Mouse (Mus musculus) macrophage (primary cell): ENCODE results near the gene Lexm. TPM values are rescaled to one million over a fixed set of nuclear protein-coding genes. Genes with fewer than 3 reads are reported as not detected.

ENCODE experiments used
- H3K27ac ChIP-seq: fragments of 350-480 bp; formaldehyde crosslinking; 2 replicates; pipeline ENCODE4 v1.9.0; 2021
- H3K36me3 ChIP-seq: fragments of 350-480 bp; formaldehyde crosslinking; 2 replicates; pipeline ENCODE4 v1.9.0; 2021; ENCODE audit errors: inconsistent target
- H3K4me3 ChIP-seq: fragments of 350-480 bp; formaldehyde crosslinking; 2 replicates; pipeline ENCODE4 v1.9.0; 2021; ENCODE audit errors: inconsistent target
- H3K79me2 ChIP-seq: fragments of 350-480 bp; formaldehyde crosslinking; 2 replicates; pipeline ENCODE4 v1.9.0; 2021; ENCODE audit errors: inconsistent target
- WGBS: methylation state at CpG from one replicate; pipeline ENCODE4 v1.1.7; 2026; ENCODE audit warnings: inconsistent platforms; ENCODE audit not compliant: missing documents; 5-methylcytosine and 5-hydroxymethylcytosine counted together
- polyA plus RNA-seq: library from polyadenylated mRNA; stranded (reverse); fragments of 250-400 nt; gene quantifications from 3 replicates; pipeline ENCODE4 v1.2.4, GENCODE M21; 2018; ENCODE audit warnings: inconsistent platforms

Gene Lexm
- polyA plus RNA-seq, 1 experiment from 2014 or later = not detected

- Histone ChIP-seq H3K36me3 (no peaks in the 10 kb centered on the region), H3K79me2 (no peaks in the 10 kb centered on the region), H3K27ac (no peak overlapping the region), H3K4me3 (no peak overlapping the region)
- 45% methylated on average over 3 of the region's 3 CpGs for WGBS
Measured at GRCm38 (mm10) chr4:106613560-106613959, 3.5 kb downstream of the Lexm start.

DNA sequence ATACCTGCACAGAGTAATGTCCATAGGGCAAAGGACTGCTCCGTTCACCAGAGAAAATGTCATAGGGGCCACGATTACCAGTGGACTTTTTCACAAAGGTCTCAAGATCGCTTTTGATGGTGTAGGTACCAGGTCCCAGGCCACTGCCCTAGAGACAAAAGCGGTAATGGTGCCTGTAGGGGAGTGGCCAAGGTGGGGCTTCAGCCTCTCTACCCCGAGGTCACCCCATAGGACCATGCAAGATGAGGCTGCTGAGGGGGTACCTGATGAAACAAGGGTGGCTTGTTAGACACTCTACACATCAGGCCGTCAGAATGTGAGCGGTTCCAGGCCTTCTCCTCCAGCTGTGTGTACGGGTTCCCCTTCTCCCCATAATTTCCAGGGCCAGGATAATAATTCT is 3.9 kb downstream of the Lexm start:
- no peak overlapping the region for H3K27ac ChIP-seq
- no peak overlapping the region for H3K4me3 ChIP-seq
- H3K79me2 ChIP-seq = no peaks in the 10 kb centered on the region
- 84% methylated on average over 8 of the region's 8 CpGs for WGBS
- H3K36me3 ChIP-seq = no peaks in the 10 kb centered on the region

GRCm38 (mm10) chr4:106607905-106608304 is 9.1 kb downstream of the Lexm start:
- Histone ChIP-seq H3K4me3 (no peak overlapping the region), H3K79me2 (no peaks in the 10 kb centered on the region), H3K27ac (no peak overlapping the region), H3K36me3 (no peaks in the 10 kb centered on the region)
- 64% methylated on average over 1 of the region's 1 CpGs for WGBS

DNA sequence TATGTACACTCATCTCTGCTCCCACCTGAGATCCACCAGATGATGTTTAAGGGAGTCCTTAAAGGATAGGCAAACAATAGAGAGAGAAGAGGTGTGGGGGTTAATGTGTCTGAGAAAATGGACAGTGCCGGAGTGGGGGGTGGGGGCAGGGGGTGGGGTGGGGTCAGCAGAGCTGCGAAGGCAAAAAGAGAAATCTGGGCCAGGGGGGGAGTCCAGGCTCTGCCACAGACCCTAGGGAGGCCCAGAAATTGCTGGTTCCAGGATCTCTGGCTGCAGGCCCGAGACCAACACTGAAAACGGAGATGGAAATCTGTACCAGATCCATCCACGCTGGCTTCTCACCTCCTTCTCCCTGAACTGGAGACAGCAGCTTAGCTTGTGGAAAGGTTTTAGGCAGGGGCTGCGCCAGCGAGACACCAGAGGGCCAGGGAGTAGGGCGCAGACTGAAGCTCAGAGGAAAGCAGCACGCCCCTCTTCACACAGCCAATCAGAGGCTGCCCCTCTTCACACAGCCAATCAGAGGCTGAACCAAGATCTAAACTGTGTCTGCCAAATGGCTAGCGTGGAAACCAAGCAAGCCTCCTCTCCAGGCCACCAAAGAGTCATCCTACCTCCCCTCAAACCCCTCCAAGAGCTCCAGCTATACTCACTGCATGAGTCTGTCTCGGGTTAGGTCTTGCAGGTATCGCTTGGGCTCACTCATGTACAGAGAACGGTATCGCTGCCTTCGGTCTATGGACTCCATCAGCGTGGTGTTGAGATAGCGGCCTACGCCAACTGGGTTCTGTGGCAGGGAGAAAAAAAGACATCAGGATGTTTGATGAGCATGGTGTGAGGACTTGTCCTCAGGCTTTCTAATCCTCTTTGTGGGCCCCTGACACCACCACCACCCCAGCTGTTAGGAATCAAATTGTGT is 10.1 kb downstream of the Lexm start:
- no peaks in the 10 kb centered on the region for H3K36me3 ChIP-seq
- WGBS = 70% methylated on average over 18 of the region's 18 CpGs
- no peak overlapping the region for H3K27ac ChIP-seq
- no peak overlapping the region for H3K4me3 ChIP-seq
- no peaks in the 10 kb centered on the region for H3K79me2 ChIP-seq

DNA sequence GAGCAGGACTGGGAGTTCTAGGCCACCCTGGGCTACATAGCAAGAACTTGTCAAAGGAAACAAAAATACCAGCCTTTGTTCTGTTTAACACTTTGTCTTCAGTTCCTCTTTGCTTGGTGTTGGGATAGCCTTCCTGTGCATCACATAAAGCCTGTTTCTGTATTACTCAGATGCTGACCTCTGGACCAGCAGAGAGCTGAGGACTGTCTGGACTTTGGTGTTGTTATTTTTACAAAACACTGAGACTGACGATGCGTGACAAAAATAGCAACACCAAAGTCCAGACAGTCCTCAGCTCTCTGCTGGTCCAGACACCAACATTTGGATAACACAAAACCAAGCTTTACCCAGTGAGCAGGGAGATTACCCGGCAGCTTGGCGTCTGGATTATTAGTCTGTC is 16.3 kb downstream of the Lexm start:
- Histone ChIP-seq H3K4me3 (no peak overlapping the region), H3K27ac (no peak overlapping the region), H3K79me2 (no peaks in the 10 kb centered on the region), H3K36me3 (no peaks in the 10 kb centered on the region)
- 81% methylated on average over 4 of the region's 4 CpGs for WGBS

GRCm38 (mm10) chr4:106599415-106599814 is 17.6 kb downstream of the Lexm start:
- Histone ChIP-seq H3K79me2 (no peaks in the 10 kb centered on the region), H3K36me3 (no peaks in the 10 kb centered on the region), H3K27ac (no peak overlapping the region), H3K4me3 (no peak overlapping the region)
- WGBS = 25% methylated on average over 1 of the region's 1 CpGs

GRCm38 (mm10) chr4:106597741-106598140 is 19.3 kb downstream of the Lexm start:
- Histone ChIP-seq H3K4me3 (no peak overlapping the region), H3K27ac (no peak overlapping the region), H3K36me3 (no peaks in the 10 kb centered on the region), H3K79me2 (no peaks in the 10 kb centered on the region)
- WGBS = 91% methylated on average over 4 of the region's 4 CpGs

DNA sequence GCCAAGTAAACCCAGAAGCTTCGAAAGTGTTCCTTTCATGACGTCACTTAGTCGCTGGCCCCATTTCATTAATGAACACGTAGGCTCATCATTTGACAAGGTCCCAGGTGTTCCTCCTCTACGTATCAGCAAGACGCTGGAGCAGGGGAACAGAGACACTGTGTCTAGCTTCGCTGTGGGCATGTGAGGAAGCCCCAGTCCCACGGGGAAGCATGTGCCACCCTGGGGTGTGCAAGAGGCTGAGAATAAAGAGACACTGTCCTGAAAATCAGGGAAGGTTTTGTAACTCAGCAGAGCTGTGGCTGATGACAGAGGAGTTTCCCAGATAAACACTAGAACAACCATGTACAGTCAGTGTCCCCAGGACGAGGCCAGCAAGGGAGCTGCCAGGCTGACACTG is 20.0 kb downstream of the Lexm start:
- H3K27ac ChIP-seq = no peak overlapping the region
- H3K4me3 ChIP-seq = no peak overlapping the region
- WGBS = 86% methylated on average over 9 of the region's 9 CpGs
- H3K36me3 ChIP-seq = no peaks in the 10 kb centered on the region
- no peaks in the 10 kb centered on the region for H3K79me2 ChIP-seq

- Histone ChIP-seq H3K27ac (no peak overlapping the region), H3K4me3 (no peak overlapping the region), H3K36me3 (no peaks in the 10 kb centered on the region), H3K79me2 (no peaks in the 10 kb centered on the region)
- WGBS = 67% methylated on average over 3 of the region's 3 CpGs
Measured at GRCm38 (mm10) chr4:106596200-106596599, 20.8 kb downstream of the Lexm start.

DNA sequence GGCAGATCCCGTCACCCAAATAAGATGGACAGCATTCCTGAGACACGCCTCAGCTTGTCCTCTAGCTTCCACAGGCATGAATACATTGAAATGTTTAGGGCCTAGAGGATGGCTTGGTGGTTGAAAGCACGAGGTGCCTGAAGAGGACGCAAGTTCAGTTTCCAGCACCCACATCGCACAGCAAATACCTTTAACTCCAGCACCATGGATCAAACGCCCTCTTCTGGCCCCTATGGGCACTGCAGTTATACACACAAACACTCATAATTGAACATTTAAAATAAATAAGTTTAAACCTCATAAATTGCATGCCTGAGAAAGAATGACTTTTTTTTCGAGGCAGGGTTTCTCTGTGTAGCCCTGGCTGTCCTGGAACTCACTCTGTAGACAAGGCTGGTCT is 23.4 kb downstream of the Lexm start:
- Histone ChIP-seq H3K4me3 (no peak overlapping the region), H3K27ac (no peak overlapping the region), H3K36me3 (no peaks in the 10 kb centered on the region), H3K79me2 (no peaks in the 10 kb centered on the region)
- 64% methylated on average over 7 of the region's 7 CpGs for WGBS

DNA sequence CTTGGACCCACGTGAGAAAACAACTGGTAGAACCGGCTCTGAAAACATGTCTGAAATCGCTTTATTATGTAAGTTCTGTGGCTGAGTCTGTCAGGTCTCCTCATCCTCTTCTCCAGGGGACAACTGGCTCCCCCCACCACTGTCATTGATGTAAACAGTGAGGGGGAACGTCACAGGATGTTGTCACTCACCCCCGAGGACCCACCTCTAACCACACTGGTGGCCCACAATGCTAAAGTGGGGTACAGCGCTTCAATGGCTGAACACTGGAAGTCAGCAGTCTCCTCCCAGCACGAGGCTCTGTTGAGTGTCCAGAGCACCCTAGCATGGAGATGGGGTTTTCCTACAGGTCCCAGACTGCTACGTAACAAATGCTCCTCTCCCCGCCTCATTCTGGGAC is 26.2 kb downstream of the Lexm start:
- 84% methylated on average over 8 of the region's 9 CpGs for WGBS
- Histone ChIP-seq H3K27ac (no peak overlapping the region), H3K4me3 (no peak overlapping the region), H3K79me2 (no peaks in the 10 kb centered on the region), H3K36me3 (peaks cover 11% of the 10 kb centered on the region; the same call in 1 of the 2 replicates)

DNA sequence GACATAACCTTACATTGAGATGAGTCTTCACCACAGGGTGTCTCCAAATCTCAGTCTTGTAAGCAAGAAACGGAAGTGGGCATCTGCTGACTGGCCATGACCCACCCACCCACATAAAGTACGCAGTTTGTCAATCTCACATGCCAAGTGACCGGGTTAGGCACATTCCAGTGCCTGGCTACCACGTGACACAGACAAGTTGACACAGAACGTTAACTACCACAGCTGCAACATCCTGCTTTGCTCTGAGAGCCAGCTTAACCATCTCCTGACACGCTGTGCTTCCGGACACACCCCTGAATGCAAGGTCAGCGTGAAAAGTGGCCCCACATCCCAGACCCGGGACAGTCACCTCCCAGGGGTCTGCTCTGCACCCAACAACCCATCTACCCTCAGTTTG is 26.9 kb downstream of the Lexm start:
- H3K27ac ChIP-seq = no peak overlapping the region
- no peak overlapping the region for H3K4me3 ChIP-seq
- no peaks in the 10 kb centered on the region for H3K79me2 ChIP-seq
- H3K36me3 ChIP-seq = peaks cover 11% of the 10 kb centered on the region; the same call in 1 of the 2 replicates
- 85% methylated on average over 9 of the region's 9 CpGs for WGBS

DNA sequence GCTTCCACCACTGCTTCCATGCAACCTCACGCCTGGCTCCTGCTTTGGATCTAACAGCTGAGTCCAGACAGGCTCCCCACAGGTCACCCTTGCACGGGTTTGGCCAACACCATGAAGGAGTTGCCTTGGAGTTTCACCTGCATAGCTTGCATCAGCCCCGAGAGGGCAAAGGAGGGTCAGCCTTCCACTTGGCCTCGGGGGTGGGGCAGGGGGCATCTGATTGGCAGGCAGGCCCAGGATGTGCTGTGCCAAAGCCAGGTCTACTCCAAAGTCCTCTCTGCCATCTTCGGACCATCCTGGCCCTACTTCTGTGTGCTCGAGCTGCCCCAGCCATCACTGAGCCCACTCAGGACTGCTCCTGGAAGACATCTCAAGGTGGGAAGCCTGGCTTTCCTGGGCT is 30.0 kb downstream of the Lexm start:
- no peaks in the 10 kb centered on the region for H3K79me2 ChIP-seq
- H3K27ac ChIP-seq = no peak overlapping the region
- 92% methylated on average over 6 of the region's 6 CpGs for WGBS
- H3K36me3 ChIP-seq = peaks cover 11% of the 10 kb centered on the region; the same call in 1 of the 2 replicates
- H3K4me3 ChIP-seq = no peak overlapping the region

DNA sequence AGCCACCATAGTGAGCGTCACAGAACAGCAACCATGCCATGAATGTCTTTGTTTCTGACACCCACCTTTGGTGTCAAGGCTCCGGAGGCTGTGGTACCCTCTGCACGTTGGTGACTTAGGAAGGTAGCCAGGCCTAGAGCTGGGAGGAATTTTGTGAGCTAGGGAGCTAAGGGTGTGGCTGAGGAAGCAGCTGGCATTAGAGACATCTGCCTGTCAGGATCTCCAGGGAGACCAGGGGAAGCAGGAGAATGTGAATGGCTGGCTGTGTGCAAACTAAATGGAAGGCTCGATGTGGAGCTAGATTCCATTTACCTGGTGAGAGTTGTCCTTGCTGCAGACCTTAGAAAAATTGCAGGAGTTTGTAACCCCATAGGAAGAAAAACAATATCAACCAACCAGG is 32.4 kb downstream of the Lexm start:
- Histone ChIP-seq H3K4me3 (no peak overlapping the region), H3K27ac (no peak overlapping the region), H3K79me2 (no peaks in the 10 kb centered on the region), H3K36me3 (peaks cover 11% of the 10 kb centered on the region; the same call in 1 of the 2 replicates)
- 92% methylated on average over 4 of the region's 4 CpGs for WGBS

DNA sequence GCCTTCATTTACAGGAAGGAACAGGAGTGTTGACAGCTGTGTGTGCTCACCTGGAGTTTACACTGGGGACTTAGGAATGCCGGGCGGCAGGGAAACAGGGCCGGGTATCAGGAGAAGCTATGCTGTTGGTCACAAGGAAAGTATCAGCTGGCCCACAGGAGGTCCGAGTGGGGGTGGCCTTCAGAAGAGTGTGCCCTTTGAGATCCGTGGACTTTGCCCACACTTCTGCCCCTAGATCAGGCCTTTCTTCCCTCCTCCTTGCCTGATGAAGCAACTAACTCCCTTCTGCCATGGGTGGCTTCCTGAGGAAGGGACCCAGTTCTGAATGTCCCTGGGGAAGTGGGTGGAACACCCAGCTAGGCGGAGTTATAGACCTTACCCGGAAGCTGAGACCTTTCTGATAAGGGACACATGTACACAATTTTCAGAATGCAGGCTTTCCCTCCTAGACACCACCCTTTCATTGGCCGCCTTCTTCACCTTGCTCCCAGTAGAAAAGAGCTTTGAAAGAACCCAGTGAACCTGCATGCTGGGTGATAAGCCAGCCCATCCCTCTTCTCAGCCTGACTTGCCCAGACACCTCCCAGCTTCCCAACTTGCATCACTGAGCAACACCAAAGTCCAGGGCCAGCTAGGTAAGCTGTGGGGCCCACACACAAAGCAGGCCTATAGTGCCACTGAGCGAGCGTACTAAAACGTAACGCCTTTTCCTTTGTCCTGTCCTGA is 34.5 kb downstream of the Lexm start:
- no peak overlapping the region for H3K4me3 ChIP-seq
- H3K36me3 ChIP-seq = peaks cover 20% of the 10 kb centered on the region; the same call in 1 of the 2 replicates

More for the DNA sequence above, 34.5 kb downstream of the Lexm start:
- no peaks in the 10 kb centered on the region for H3K79me2 ChIP-seq
- no peak overlapping the region for H3K27ac ChIP-seq
- 84% methylated on average over 12 of the region's 12 CpGs for WGBS
